Mouse (Mus musculus): ENCODE data around the gene Olfr1104. TPM values are rescaled to one million over a fixed set of nuclear protein-coding genes. Genes with fewer than 3 reads are reported as not detected.

The Olfr1104 gene
- not detected for total RNA-seq (2023)

GRCm38 (mm10) chr2:87026980-87027379 is at the start of gene Olfr1104:
Olfr1104 (minus strand) TSS chr2:87027080.

GRCm38 (mm10) chr2:87075717-87076116 is 48.8 kb upstream of the Olfr1104 start, which contains the start of gene Olfr1107:
Olfr1107 (minus strand) TSS chr2:87075817.

GRCm38 (mm10) chr2:87052173-87052572 is 25.3 kb upstream of the Olfr1104 start, which contains the start of gene Olfr1106:
Olfr1106 (minus strand) TSS chr2:87052273.

GRCm38 (mm10) chr2:87036431-87036830 is 9.6 kb upstream of the Olfr1104 start, which contains the start of gene Olfr1105:
Olfr1105 (minus strand) TSS chr2:87036531.

GRCm38 (mm10) chr2:86998098-86998497 is 28.8 kb downstream of the Olfr1104 start, which contains the start of gene Olfr1102:
Olfr1102 (plus strand) TSS chr2:86998398.

GRCm38 (mm10) chr2:86991121-86991520 is 35.8 kb downstream of the Olfr1104 start, which contains the start of gene Olfr1101:
Olfr1101 (minus strand) TSS chr2:86991221.

GRCm38 (mm10) chr2:86979854-86980253 is 47.0 kb downstream of the Olfr1104 start, which contains the start of gene Olfr1100:
Olfr1100 (minus strand) TSS chr2:86979954.

Other genes starting within 250 kb of the Olfr1104 start
- gene Olfr1093, start 244.6 kb downstream of the Olfr1104 start, total RNA-seq (2023): not detected
- not detected for gene Olfr141, start 217.1 kb downstream of the Olfr1104 start, total RNA-seq (2023)
- gene Olfr1094, start 202.4 kb downstream of the Olfr1104 start, total RNA-seq (2023): not detected
- not detected for gene Olfr1095, start 175.4 kb downstream of the Olfr1104 start, total RNA-seq (2023)
- not detected for gene Gm13723, start 152.3 kb downstream of the Olfr1104 start, total RNA-seq (2023)
- gene Olfr1097, start 134.9 kb downstream of the Olfr1104 start, total RNA-seq (2023): not detected
- gene Olfr1098, start 102.5 kb downstream of the Olfr1104 start, total RNA-seq (2023): not detected
- not detected for gene Olfr1099, start 66.4 kb downstream of the Olfr1104 start, total RNA-seq (2023)
- gene Olfr1100, start 47.1 kb downstream of the Olfr1104 start, total RNA-seq (2023): not detected
- not detected for gene Olfr1101, start 35.9 kb downstream of the Olfr1104 start, total RNA-seq (2023)
- gene Olfr1102, start 28.7 kb downstream of the Olfr1104 start, total RNA-seq (2023): not detected
- not detected for gene Olfr1105, start 9.5 kb upstream of the Olfr1104 start, total RNA-seq (2023)
- gene Olfr1106, start 25.2 kb upstream of the Olfr1104 start, total RNA-seq (2023): not detected
- not detected for gene Olfr1107, start 48.7 kb upstream of the Olfr1104 start, total RNA-seq (2023)
- gene Olfr1109, start 68.9 kb upstream of the Olfr1104 start, total RNA-seq (2023): not detected
- not detected for gene Olfr259, start 87.5 kb upstream of the Olfr1104 start, total RNA-seq (2023)
- gene Olfr1110, start 113.2 kb upstream of the Olfr1104 start, total RNA-seq (2023): not detected
- not detected for gene Olfr1111, start 125.5 kb upstream of the Olfr1104 start, total RNA-seq (2023)
- gene Olfr1112, start 160.7 kb upstream of the Olfr1104 start, total RNA-seq (2023): not detected
- not detected for gene Olfr1113, start 181.9 kb upstream of the Olfr1104 start, total RNA-seq (2023)
- not detected for gene Olfr1115, start 220.9 kb upstream of the Olfr1104 start, total RNA-seq (2023)
- gene Olfr1116, start 240.5 kb upstream of the Olfr1104 start, total RNA-seq (2023): not detected

Measured in neutrophil, adult 83 days (primary cell).